Mouse (Mus musculus): ENCODE results near the gene Tex2.

Tex2 gene

GRCm38 (mm10) chr11:106540506-106541268, 72.5 kb downstream of the Tex2 start:
- no peak for DNase-seq

DNA sequence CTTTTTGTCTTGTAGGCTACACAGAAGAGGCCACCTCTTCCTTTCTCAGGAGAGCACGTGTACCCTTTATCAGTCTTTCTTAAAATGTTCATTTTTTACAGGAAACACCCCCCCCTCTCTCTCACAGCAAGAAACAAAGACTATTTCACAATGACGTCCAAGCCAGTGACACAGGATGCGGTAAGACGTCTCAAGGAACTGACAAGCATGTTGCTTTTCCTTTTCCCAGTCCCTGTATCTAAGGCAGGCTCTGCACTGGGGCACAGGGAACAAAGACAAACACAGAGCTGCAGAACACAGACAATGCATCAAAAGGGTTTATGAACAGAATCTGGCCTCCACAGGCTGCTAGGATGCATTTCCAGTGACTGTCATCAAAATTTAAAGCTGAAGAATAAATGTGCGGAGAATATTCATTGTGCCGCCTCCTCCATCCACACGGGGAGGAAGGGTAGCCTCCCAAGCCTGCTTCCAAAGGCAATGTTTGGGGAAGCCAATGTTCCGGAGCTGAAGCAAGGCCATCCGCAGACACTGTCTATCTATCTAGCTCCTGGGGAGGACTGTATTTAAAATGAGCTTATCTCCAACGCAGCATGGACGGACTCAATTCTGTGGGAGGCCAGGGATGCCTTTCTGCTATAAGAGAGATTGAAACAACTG, 76.8 kb downstream of the Tex2 start:
- no peak for DNase-seq

DNA sequence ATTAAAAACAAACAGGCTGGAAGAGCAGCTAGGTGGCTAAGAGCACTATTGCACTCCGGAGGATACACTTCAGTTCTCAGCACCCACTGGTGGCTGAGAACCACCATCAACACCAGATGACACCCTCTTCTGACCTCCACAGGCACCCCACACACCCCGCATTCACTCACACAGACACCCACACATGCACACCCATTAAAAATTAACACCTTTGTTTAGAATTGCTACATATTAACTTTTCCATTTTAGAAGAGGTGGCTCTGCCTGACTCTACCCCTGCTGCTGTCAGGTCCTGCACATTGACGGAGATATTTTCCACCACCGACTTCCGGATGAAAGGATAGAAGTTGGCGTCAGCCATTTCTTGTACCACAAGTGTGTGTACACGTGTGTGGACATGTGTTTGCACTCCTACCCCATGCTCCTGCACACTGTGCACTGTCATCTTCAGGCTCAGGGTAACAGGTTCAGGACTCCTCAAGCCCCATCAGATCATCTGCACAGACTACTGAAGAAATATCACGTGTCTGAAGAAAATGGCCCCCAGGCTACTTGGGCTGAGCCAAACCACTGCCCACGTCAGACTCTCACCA, 77.5 kb downstream of the Tex2 start:
- DNase-seq: no peak

- DNase-seq: peak; percentile 56
These were observed 80.9 kb downstream of the Tex2 start for GRCm38 (mm10) chr11:106532248-106532790.

DNA sequence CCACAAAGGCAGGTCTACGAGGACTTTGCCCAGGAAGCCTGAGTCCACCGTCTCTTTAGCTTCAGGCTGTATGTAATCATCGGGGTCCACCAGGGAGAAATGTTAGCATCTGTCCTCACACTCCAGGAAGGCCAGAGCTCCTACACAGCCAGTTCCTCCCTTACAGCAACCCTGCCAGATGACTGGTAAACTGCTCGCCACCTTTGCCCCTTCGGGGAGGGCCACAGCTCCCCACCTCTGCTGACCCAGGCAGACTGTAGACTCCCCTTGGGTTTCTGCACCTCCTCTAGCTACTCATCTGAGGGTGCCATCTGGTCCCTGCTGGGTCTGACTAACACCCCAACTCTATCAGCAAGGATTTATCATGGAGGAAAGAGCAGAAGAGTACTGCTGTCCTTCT, 83.4 kb downstream of the Tex2 start:
- DNase-seq: peak; percentile 68

GRCm38 (mm10) chr11:106529113-106529512, 84.1 kb downstream of the Tex2 start:
- DNase-seq: no peak

DNA sequence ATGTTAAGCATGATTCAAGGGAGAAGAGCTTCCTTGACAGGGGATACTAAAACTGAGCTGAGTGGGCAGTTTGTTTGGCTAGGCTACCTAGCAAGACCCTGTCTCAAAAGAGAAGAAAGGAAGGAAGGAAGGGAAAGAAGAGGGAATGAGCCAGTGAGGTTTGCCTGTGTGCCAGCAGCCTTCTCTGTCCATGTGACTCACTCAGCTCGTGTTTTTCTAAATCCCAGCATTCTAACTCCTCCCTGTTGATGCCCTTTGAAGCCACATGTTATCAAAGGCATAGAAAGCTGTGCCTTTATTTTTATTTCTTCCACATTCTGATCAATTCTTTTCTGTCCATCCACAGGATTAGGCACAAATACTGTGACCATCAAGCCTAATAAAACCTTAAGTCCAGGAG, 85.3 kb downstream of the Tex2 start:
- DNase-seq: no peak

DNA sequence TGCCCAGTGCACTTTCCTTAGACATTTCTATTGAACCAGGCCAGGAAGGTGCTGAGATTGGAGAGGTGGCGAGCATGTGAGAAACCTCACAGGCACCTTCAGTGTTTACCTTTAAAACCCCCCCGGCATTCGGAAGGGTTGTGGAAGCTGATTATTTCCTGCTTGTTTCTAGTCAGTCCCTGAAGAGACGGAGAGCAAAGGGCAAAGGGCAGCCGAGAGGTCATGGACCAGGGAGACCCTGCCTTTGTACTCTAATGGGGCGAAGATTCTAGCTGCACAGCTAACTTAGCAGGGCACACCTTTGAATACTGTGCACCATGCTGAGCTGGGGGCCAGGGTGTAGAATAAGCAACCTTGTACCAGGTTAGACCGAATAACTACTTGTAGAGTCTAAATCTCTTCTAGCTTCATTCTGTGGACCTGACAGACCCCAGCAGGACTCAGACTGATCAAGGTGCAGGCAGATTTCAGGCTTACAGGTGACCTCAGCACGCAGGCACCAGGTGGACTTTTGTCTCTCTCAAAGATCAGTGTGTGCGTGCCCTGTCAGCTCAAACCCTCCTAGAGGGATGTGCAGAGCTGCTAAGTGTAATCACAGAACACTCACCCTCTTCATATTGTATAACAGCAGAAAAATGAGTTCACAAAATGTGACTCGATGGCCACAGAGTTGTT, 85.9 kb downstream of the Tex2 start:
- peak; percentile 47 for DNase-seq

DNA sequence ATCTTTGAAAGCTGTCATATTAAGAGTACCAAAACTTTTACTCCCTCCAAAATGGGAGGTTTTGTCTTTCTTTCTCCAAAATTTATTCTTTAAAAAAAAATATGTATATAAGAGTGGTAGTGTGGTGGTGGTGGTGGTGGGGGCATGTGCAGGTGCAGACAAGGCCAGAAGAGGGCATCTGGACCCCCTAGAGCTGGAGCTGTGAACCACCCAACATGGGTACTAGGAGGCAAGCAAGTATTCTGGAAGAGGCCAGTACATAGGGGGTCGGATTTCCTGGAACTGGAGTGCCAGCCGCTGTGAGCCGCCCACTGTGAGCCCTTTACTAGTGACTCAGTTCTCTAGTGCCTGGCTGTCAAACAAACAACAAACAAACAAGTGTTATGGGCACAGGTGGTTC, 90.7 kb downstream of the Tex2 start:
- no peak for DNase-seq

DNA sequence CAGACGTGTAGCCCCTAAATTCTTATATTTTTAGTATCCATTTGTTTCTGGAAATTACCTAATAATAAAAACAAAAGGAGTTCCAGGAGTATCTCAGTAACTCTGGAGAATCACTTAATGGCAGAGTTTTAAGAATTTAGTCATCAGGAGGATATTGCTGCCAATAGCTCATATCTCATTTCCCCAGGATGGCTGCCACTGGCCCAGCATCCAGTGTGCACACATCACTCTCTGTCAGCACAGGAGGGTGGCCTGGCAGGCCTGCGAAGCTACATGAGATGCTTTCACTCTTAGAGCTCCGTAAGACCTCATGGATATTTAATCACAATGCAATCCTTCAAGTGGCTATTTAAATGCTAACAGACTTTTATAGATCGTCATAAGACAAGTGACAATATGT, 91.6 kb downstream of the Tex2 start:
- DNase-seq: no peak

- DNase-seq: no peak
These were observed 92.8 kb downstream of the Tex2 start for GRCm38 (mm10) chr11:106520404-106520803.

GRCm38 (mm10) chr11:106519519-106519918, 93.7 kb downstream of the Tex2 start:
- DNase-seq: no peak

DNA sequence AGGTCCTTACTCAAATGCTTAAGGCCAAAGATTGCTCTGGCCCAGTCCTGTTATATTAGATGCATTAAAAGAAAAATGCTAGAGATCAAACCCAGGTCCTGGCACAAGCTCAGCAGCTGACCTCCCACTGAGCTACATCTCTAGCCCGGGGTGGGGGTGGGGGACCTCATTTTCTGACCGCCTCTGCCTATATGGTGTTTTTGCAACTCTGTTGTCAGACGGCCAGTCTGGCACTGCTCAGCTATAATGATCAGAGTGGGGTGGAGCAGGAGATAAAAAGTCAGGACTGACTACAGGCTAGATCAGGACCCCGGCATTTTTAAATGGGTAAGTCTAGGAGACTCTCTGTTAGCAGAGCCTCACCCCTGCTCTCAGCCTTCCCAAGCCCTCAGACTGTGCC, 94.8 kb downstream of the Tex2 start:
- DNase-seq: no peak

GRCm38 (mm10) chr11:106515079-106515745, 98.0 kb downstream of the Tex2 start:
- DNase-seq: no peak

DNA sequence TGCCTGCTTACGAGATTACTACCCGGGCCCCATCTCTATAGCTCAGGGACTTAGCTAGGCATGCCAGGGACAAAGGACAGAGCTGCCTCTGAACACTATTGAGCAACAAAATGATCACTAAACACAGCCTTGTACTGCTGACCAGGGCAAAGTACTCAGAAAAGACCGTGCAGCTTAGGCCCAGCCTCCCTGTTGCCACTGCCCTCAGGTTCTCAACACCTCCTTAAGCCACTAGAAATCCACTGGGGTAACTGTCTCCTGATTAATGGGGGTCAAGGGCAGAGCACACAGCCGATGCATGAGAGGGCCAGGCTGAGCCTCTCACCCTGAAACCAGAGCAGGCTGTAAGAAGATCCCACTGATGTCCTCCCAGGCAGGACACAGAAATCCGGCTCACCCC, 98.8 kb downstream of the Tex2 start:
- DNase-seq: peak; percentile 80

DNA sequence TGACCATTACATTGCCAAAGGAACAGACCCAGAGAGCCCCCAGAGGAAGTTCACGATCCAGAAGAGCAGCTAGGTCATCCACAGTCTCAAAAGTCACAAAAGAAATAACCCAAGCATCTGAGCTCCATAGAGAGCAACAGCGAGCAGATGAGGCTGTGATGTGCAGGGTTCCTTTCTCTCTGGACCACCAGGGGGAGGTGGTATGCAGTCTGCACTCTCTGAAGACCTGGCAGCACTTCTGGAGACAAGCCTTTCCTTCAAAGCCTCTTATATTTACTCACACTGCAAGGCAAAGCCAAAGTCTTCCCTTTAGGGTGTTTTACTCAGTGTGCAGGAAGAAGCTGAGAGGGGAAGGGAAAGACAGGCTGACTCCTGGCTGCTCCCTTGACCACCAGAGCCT, 100.1 kb downstream of the Tex2 start:
- no peak for DNase-seq

DNA sequence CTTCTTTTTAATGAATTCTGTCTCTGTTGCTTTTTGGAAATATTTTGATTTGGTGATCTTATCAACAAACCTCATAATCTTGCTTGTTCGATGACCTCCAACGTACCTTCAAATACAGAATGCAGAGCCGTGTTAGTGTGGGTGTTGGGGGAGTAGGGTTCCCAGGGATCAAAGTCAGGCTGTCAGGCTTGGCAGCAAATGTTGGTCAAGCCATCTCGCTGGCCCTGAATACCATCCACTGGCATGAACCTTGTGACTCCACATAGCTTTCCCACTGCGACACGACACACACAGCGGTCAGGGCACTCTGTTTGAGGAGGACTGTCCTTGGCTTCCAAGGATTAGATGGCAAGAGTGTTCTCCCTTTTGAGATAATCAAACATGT, 101.2 kb downstream of the Tex2 start:
- DNase-seq: no peak

DNA sequence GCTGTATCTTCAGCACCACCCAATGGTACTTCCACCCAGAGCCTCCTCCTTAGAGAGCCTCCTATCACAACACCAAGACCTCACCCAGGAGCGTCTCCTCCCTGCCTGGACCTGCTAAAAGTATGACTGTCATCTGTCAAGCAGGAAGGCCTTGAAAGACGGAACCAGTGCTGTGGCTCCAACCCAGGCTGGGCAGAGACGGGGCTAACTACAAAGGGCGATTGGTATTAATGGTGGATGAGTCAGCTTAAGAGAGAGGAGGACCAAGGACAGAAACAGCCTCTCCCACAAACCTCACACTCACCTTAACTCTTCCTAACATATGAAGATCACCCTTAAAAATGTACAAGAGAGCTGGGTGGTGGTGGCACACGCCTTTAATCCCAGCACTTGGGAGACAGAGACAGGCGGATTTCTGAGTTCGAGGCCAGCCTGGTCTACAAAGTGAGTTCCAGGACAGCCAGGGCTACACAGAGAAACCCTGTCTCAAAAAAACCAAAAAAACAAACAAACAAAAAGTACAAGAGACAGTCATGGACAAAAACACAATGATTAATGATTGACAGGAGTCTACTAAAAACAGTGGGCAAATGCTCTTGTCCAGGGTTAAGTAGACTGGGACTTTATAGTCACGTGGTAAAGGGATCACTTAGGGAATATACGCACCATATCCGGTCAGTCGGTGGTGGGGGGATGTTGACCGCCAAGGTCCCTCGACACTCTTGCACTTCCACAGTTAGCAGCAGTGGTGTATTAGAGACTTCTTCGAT, 101.8 kb downstream of the Tex2 start:
- no peak for DNase-seq

GRCm38 (mm10) chr11:106507638-106508037, 105.6 kb downstream of the Tex2 start:
- no peak for DNase-seq

DNA sequence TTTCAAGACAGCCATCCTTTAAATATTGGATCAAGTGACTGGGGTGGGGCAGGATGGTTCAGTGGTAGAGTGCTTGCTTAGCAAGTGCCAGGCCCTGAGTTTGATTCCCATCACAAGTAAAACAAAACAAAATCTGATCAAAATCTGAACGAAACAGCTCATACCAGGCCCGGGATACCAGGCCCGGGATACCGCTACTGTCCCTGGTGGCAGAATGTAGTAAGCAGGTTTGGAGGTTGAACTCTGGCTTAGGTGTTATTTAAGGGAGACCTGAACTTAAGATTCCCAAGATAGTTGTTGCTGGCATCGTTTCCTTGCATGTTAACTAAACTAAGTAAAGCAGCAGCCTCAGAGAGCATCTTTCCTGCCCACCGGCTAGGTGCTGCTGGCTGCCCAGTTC, 107.0 kb downstream of the Tex2 start:
- no peak for DNase-seq

- no peak for DNase-seq
These were observed 109.1 kb downstream of the Tex2 start for GRCm38 (mm10) chr11:106504129-106504528.

- DNase-seq: no peak
These were observed 109.9 kb downstream of the Tex2 start for GRCm38 (mm10) chr11:106503425-106503717.

All from kidney, adult 11 months (tissue).